Mouse (Mus musculus): ENCODE measurements at regions not wholly inside any gene's neighbourhood (a gene's known extent, or its start where the extent isn't known, plus 50 kb on each side); places are given as distances from the start of the nearest gene placed in this dataset.

- H3K36me3 ChIP-seq (ENCODE audit: control insufficient read depth, insufficient read depth): no peaks in the 10 kb centered on the region
- H3K4me2 ChIP-seq (ENCODE audit: low read length): no peak overlapping the region
- H3K9me3 ChIP-seq (ENCODE audit: control insufficient read depth, low read length): no peaks in the 10 kb centered on the region
- H3K27me3 ChIP-seq (replicated peaks; ENCODE audit: control insufficient read depth, insufficient read depth, low read length): no peaks in the 10 kb centered on the region
- no peak overlapping the region for H3K9ac ChIP-seq (replicated peaks; ENCODE audit: low read depth, low read length)
- WGBS: 62% methylated on average over 3 of the region's 3 CpGs
- H3K4me3 ChIP-seq (replicated peaks; ENCODE audit: low read length): no peak overlapping the region
- H3K27ac ChIP-seq (ENCODE audit: low read length): no peak overlapping the region
- no peak for ATAC-seq
- H3K4me1 ChIP-seq (replicated peaks; ENCODE audit: control insufficient read depth, insufficient read depth, low read length): no peaks in the 10 kb centered on the region
These were observed 150.8 kb upstream of the Itga1 start for GRCm38 (mm10) chr13:115252541-115252940.

GRCm38 (mm10) chr13:115231981-115232380 is 130.2 kb upstream of the Itga1 start:
- Histone ChIP-seq H3K9ac (replicated peaks; ENCODE audit: low read depth, low read length) (no peak overlapping the region), H3K4me3 (replicated peaks; ENCODE audit: low read length) (no peak overlapping the region), H3K9me3 (ENCODE audit: control insufficient read depth, low read length) (no peaks in the 10 kb centered on the region), H3K36me3 (ENCODE audit: control insufficient read depth, insufficient read depth) (no peaks in the 10 kb centered on the region), H3K4me1 (replicated peaks; ENCODE audit: control insufficient read depth, insufficient read depth, low read length) (no peaks in the 10 kb centered on the region), H3K4me2 (ENCODE audit: low read length) (no peak overlapping the region), H3K27ac (ENCODE audit: low read length) (no peak overlapping the region), H3K27me3 (replicated peaks; ENCODE audit: control insufficient read depth, insufficient read depth, low read length) (no peaks in the 10 kb centered on the region)
- ATAC-seq: no peak
- 86% methylated on average over 4 of the region's 4 CpGs for WGBS

- WGBS: 27% methylated on average over 13 of the region's 13 CpGs
- peak; percentile 78 for ATAC-seq
- Histone ChIP-seq H3K4me2 (ENCODE audit: low read length) (no peak overlapping the region), H3K27me3 (replicated peaks; ENCODE audit: control insufficient read depth, insufficient read depth, low read length) (no peaks in the 10 kb centered on the region), H3K4me3 (replicated peaks; ENCODE audit: low read length) (no peak overlapping the region), H3K4me1 (replicated peaks; ENCODE audit: control insufficient read depth, insufficient read depth, low read length) (no peaks in the 10 kb centered on the region), H3K36me3 (ENCODE audit: control insufficient read depth, insufficient read depth) (no peaks in the 10 kb centered on the region), H3K9me3 (ENCODE audit: control insufficient read depth, low read length) (no peaks in the 10 kb centered on the region), H3K9ac (replicated peaks; ENCODE audit: low read depth, low read length) (no peak overlapping the region), H3K27ac (ENCODE audit: low read length) (no peak overlapping the region)
These were observed 128.7 kb upstream of the Itga1 start for GRCm38 (mm10) chr13:115230494-115230893.

- Histone ChIP-seq H3K36me3 (ENCODE audit: control insufficient read depth, insufficient read depth) (no peaks in the 10 kb centered on the region), H3K4me2 (ENCODE audit: low read length) (no peak overlapping the region), H3K4me1 (replicated peaks; ENCODE audit: control insufficient read depth, insufficient read depth, low read length) (no peaks in the 10 kb centered on the region), H3K9me3 (ENCODE audit: control insufficient read depth, low read length) (no peaks in the 10 kb centered on the region), H3K4me3 (replicated peaks; ENCODE audit: low read length) (no peak overlapping the region), H3K27me3 (replicated peaks; ENCODE audit: control insufficient read depth, insufficient read depth, low read length) (no peaks in the 10 kb centered on the region), H3K27ac (ENCODE audit: low read length) (no peak overlapping the region), H3K9ac (replicated peaks; ENCODE audit: low read depth, low read length) (no peak overlapping the region)
- 8% methylated on average over 6 of the region's 6 CpGs for WGBS
- ATAC-seq: 0 out of 2 replicates have a peak, but pooled peaks have one; percentile 33
These were observed 125.1 kb upstream of the Itga1 start for GRCm38 (mm10) chr13:115226824-115227223.

- Histone ChIP-seq H3K9ac (replicated peaks; ENCODE audit: low read depth, low read length) (no peak overlapping the region), H3K4me1 (replicated peaks; ENCODE audit: control insufficient read depth, insufficient read depth, low read length) (no peaks in the 10 kb centered on the region), H3K36me3 (ENCODE audit: control insufficient read depth, insufficient read depth) (no peaks in the 10 kb centered on the region), H3K4me3 (replicated peaks; ENCODE audit: low read length) (no peak overlapping the region), H3K27ac (ENCODE audit: low read length) (no peak overlapping the region), H3K4me2 (ENCODE audit: low read length) (no peak overlapping the region), H3K27me3 (replicated peaks; ENCODE audit: control insufficient read depth, insufficient read depth, low read length) (no peaks in the 10 kb centered on the region), H3K9me3 (ENCODE audit: control insufficient read depth, low read length) (no peaks in the 10 kb centered on the region)
- no peak for ATAC-seq
- 86% methylated on average over 2 of the region's 2 CpGs for WGBS
These were observed 117.9 kb upstream of the Itga1 start for GRCm38 (mm10) chr13:115219701-115220100.

GRCm38 (mm10) chr13:115211285-115211684 is 109.5 kb upstream of the Itga1 start:
- ATAC-seq: no peak
- Histone ChIP-seq H3K9ac (replicated peaks; ENCODE audit: low read depth, low read length) (no peak overlapping the region), H3K27me3 (replicated peaks; ENCODE audit: control insufficient read depth, insufficient read depth, low read length) (no peaks in the 10 kb centered on the region), H3K27ac (ENCODE audit: low read length) (no peak overlapping the region), H3K9me3 (ENCODE audit: control insufficient read depth, low read length) (no peaks in the 10 kb centered on the region), H3K4me2 (ENCODE audit: low read length) (no peak overlapping the region), H3K4me1 (replicated peaks; ENCODE audit: control insufficient read depth, insufficient read depth, low read length) (no peaks in the 10 kb centered on the region), H3K36me3 (ENCODE audit: control insufficient read depth, insufficient read depth) (no peaks in the 10 kb centered on the region), H3K4me3 (replicated peaks; ENCODE audit: low read length) (no peak overlapping the region)
- 95% methylated on average over 3 of the region's 3 CpGs for WGBS

GRCm38 (mm10) chr13:115210643-115211208 is 109.0 kb upstream of the Itga1 start:
- Histone ChIP-seq H3K4me3 (replicated peaks; ENCODE audit: low read length) (no peak overlapping the region), H3K4me1 (replicated peaks; ENCODE audit: control insufficient read depth, insufficient read depth, low read length) (no peaks in the 10 kb centered on the region), H3K27me3 (replicated peaks; ENCODE audit: control insufficient read depth, insufficient read depth, low read length) (no peaks in the 10 kb centered on the region), H3K27ac (ENCODE audit: low read length) (no peak overlapping the region), H3K9me3 (ENCODE audit: control insufficient read depth, low read length) (no peaks in the 10 kb centered on the region), H3K36me3 (ENCODE audit: control insufficient read depth, insufficient read depth) (no peaks in the 10 kb centered on the region), H3K4me2 (ENCODE audit: low read length) (no peak overlapping the region), H3K9ac (replicated peaks; ENCODE audit: low read depth, low read length) (no peak overlapping the region)
- 79% methylated on average over 10 of the region's 10 CpGs for WGBS
- peak; percentile 64; the same call in 1 of the 2 replicates for ATAC-seq

- 95% methylated on average over 3 of the region's 3 CpGs for WGBS
- Histone ChIP-seq H3K4me3 (replicated peaks; ENCODE audit: low read length) (no peak overlapping the region), H3K27ac (ENCODE audit: low read length) (no peak overlapping the region), H3K4me2 (ENCODE audit: low read length) (no peak overlapping the region), H3K27me3 (replicated peaks; ENCODE audit: control insufficient read depth, insufficient read depth, low read length) (no peaks in the 10 kb centered on the region), H3K9ac (replicated peaks; ENCODE audit: low read depth, low read length) (no peak overlapping the region), H3K4me1 (replicated peaks; ENCODE audit: control insufficient read depth, insufficient read depth, low read length) (no peaks in the 10 kb centered on the region), H3K36me3 (ENCODE audit: control insufficient read depth, insufficient read depth) (no peaks in the 10 kb centered on the region), H3K9me3 (ENCODE audit: control insufficient read depth, low read length) (no peaks in the 10 kb centered on the region)
- no peak for ATAC-seq
These were observed 107.8 kb upstream of the Itga1 start for GRCm38 (mm10) chr13:115209402-115210192.

- Histone ChIP-seq H3K27ac (ENCODE audit: low read length) (no peak overlapping the region), H3K4me3 (replicated peaks; ENCODE audit: low read length) (no peak overlapping the region), H3K4me1 (replicated peaks; ENCODE audit: control insufficient read depth, insufficient read depth, low read length) (no peaks in the 10 kb centered on the region), H3K9ac (replicated peaks; ENCODE audit: low read depth, low read length) (no peak overlapping the region), H3K4me2 (ENCODE audit: low read length) (no peak overlapping the region), H3K27me3 (replicated peaks; ENCODE audit: control insufficient read depth, insufficient read depth, low read length) (no peaks in the 10 kb centered on the region), H3K9me3 (ENCODE audit: control insufficient read depth, low read length) (no peaks in the 10 kb centered on the region), H3K36me3 (ENCODE audit: control insufficient read depth, insufficient read depth) (no peaks in the 10 kb centered on the region)
- WGBS: 66% methylated on average over 7 of the region's 7 CpGs
- ATAC-seq: no peak
These were observed 105.0 kb upstream of the Itga1 start for GRCm38 (mm10) chr13:115206723-115207122.
